Mouse (Mus musculus) kidney, postnatal 25 days (tissue): ENCODE data around the gene Olfr380.

ENCODE experiments used
- DNase-seq, 2 experiments: peaks; one replicate each; pipeline ENCODE4 v3.0.0; 2021; ENCODE audit warnings: mixed read lengths in 2 of 2

The Olfr380 gene

GRCm38 (mm10) chr11:73457408-73457807 lies at the start of gene Olfr380:
Gene Olfr380 (minus strand): TSS chr11:73457508.
- no peak for DNase-seq

- no peak for DNase-seq
Measured at GRCm38 (mm10) chr11:73491503-73491902, 34.2 kb upstream of the Olfr380 start, which contains the start of gene Olfr381. Gene Olfr381 (minus strand): TSS chr11:73491603.

DNA sequence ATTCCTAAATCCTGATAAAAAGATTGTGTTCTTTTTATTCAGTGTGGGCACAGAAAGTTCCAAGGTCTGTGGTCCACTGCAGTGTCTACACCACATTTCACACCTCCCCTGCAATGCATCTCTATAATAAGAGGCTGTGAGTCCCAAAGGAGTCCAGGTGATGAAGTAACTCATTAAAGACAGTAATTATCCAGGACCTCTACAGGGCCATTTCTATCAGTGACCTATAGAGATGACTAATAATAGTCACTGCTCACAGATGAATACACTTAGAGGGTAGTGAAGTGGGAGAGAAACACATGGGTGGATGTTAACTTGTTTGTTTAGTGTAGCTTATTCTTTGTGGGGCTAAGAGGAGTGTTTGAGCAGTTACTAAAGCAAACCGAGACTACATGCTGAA lies 28.9 kb downstream of the Olfr380 start, which contains the start of gene Olfr378:
Gene Olfr378, minus strand, starts transcription at position 101 of the 400 bp plus-strand sequence.
- no peak for DNase-seq
